ENCODE assay signal across 29 mouse cellular contexts in genomic region chrX:53168623-53169022, GRCm38 (mm10).
DNase-seq lines count a peak whose midpoint lies in the region; ATAC-seq and TF ChIP-seq lines count a peak whose summit lies in the region.
"Had no signal": no experiment of that assay in that cellular context is flagged by ENCODE, and none has a peak within 500 bp of the region (broad histone marks: within the 10 kb centered on the region; RNA-seq: fewer than 3 reads in every experiment).

No protein-coding gene starts in this region.

- H3K9me3 ChIP-seq in heart, embryonic 15.5 days (replicated peaks), result no peaks in the 10 kb centered on the region
- no peaks in the 10 kb centered on the region for H3K9me3 ChIP-seq in stomach, postnatal 0 days (ENCODE audit: control insufficient read depth, low read length)
- H3K9me3 ChIP-seq in forebrain, embryonic 14.5 days (replicated peaks; ENCODE audit: control insufficient read depth, low read length), result no peaks in the 10 kb centered on the region
- H3K9me3 ChIP-seq: embryonic facial prominence, embryonic 13.5 days; forebrain, embryonic 10.5 days; heart, embryonic 10.5 days; hindbrain, embryonic 12.5 days; intestine, embryonic 15.5 days; liver, embryonic 12.5 days; midbrain, embryonic 15.5 days had no signal

- no peak for DNase-seq in heart, postnatal 36 days
- peak; percentile 79 for DNase-seq in 416B (ENCODE audit: low read depth)
- no peak for DNase-seq in stomach, postnatal 0 days (ENCODE audit: low spot score)
- no peak for DNase-seq in forebrain, embryonic 14.5 days (ENCODE audit: low spot score)
- DNase-seq: adrenal gland, postnatal 14 days; cerebellum, adult 11 months; cerebellum, adult 9-10 months; gastrocnemius, adult 2 months; heart, postnatal 14 days; kidney, adult 8-10 months; kidney, postnatal 4 days; layer of hippocampus, postnatal 36 days; left cerebral cortex, postnatal 4 days; liver, postnatal 0 days; right cerebral cortex, adult 18-20 months had no signal

- no peaks in the 10 kb centered on the region for H3K36me3 ChIP-seq in heart, embryonic 15.5 days
- H3K36me3 ChIP-seq in stomach, postnatal 0 days (ENCODE audit: control insufficient read depth, insufficient read depth, low read length), result no peaks in the 10 kb centered on the region
- H3K36me3 ChIP-seq in forebrain, embryonic 14.5 days (ENCODE audit: control insufficient read depth, insufficient read depth, low read length), result no peaks in the 10 kb centered on the region
- H3K36me3 ChIP-seq: embryonic facial prominence, embryonic 13.5 days; forebrain, embryonic 10.5 days; heart, embryonic 10.5 days; hindbrain, embryonic 12.5 days; intestine, embryonic 15.5 days; liver, embryonic 12.5 days; midbrain, embryonic 15.5 days had no signal

- H3K4me2 ChIP-seq in heart, embryonic 15.5 days, result no peak overlapping the region
- no peak overlapping the region for H3K4me2 ChIP-seq in stomach, postnatal 0 days (replicated peaks; ENCODE audit: low read depth)
- H3K4me2 ChIP-seq in forebrain, embryonic 14.5 days (ENCODE audit: low read length), result no peak overlapping the region
- H3K4me2 ChIP-seq: embryonic facial prominence, embryonic 13.5 days; hindbrain, embryonic 12.5 days; intestine, embryonic 15.5 days; liver, embryonic 12.5 days; midbrain, embryonic 15.5 days had no signal

- no peak overlapping the region for H3K4me3 ChIP-seq in heart, embryonic 15.5 days
- H3K4me3 ChIP-seq in stomach, postnatal 0 days (ENCODE audit: low read depth, low read length), result no peak overlapping the region
- H3K4me3 ChIP-seq in forebrain, embryonic 14.5 days (ENCODE audit: low read depth, low read length), result no peak overlapping the region
- H3K4me3 ChIP-seq: embryonic facial prominence, embryonic 13.5 days; forebrain, embryonic 10.5 days; gastrocnemius, adult 2 months; heart, embryonic 10.5 days; hindbrain, embryonic 12.5 days; intestine, embryonic 15.5 days; liver, embryonic 12.5 days; midbrain, embryonic 15.5 days had no signal

- TF ChIP-seq CTCF in stomach, postnatal 0 days (IDR thresholded peaks at IDR 0.05; ENCODE audit: low read depth), result no peak

- H3K4me1 ChIP-seq in heart, embryonic 15.5 days (replicated peaks), result peaks cover 18% of the 10 kb centered on the region
- no peaks in the 10 kb centered on the region for H3K4me1 ChIP-seq in stomach, postnatal 0 days (replicated peaks; ENCODE audit: control insufficient read depth, insufficient read depth)
- H3K4me1 ChIP-seq in forebrain, embryonic 14.5 days (ENCODE audit: control insufficient read depth, insufficient read depth, low read length), result no peaks in the 10 kb centered on the region
- H3K4me1 ChIP-seq: embryonic facial prominence, embryonic 13.5 days; hindbrain, embryonic 12.5 days; intestine, embryonic 15.5 days; liver, embryonic 12.5 days; midbrain, embryonic 15.5 days had no signal

- H3K9ac ChIP-seq in heart, embryonic 15.5 days, result no peak overlapping the region
- no peak overlapping the region for H3K9ac ChIP-seq in stomach, postnatal 0 days (ENCODE audit: low read length)
- no peak overlapping the region for H3K9ac ChIP-seq in forebrain, embryonic 14.5 days (ENCODE audit: low read length)
- H3K9ac ChIP-seq: embryonic facial prominence, embryonic 13.5 days; hindbrain, embryonic 12.5 days; intestine, embryonic 15.5 days; liver, embryonic 12.5 days; liver, postnatal 0 days; midbrain, embryonic 15.5 days had no signal

- intact Hi-C loops in heart, postnatal 36 days (cut with DNase I), result loop anchor here (5.0 kb wide), 1 partner anchor 51 kb away; no protein-coding TSS in a partner anchor

- TF ChIP-seq EP300 in stomach, postnatal 0 days (optimal IDR thresholded peaks at IDR 0.05), result no peak

- no peaks in the 10 kb centered on the region for H3K27me3 ChIP-seq in heart, embryonic 15.5 days
- H3K27me3 ChIP-seq in stomach, postnatal 0 days (ENCODE audit: control insufficient read depth, insufficient read depth, low read length), result no peaks in the 10 kb centered on the region
- H3K27me3 ChIP-seq in forebrain, embryonic 14.5 days (replicated peaks; ENCODE audit: control insufficient read depth, insufficient read depth, low read length), result no peaks in the 10 kb centered on the region
- H3K27me3 ChIP-seq: embryonic facial prominence, embryonic 13.5 days; hindbrain, embryonic 12.5 days; intestine, embryonic 15.5 days; liver, embryonic 12.5 days; midbrain, embryonic 15.5 days had no signal

- ATAC-seq in heart, embryonic 15.5 days (replicated peaks; ENCODE audit: insufficient number of reproducible peaks, insufficient read depth, low FRiP score, low read depth), result no peak
- peak; percentile 95 for ATAC-seq in granulocyte monocyte progenitor cell, adult 5-6 weeks (replicated peaks; ENCODE audit: poor library complexity, severe bottlenecking)
- peak; percentile 59; the same call in 1 of the 2 replicates for ATAC-seq in stomach, postnatal 0 days (ENCODE audit: low FRiP score, low TSS enrichment)
- ATAC-seq in forebrain, embryonic 14.5 days, result no peak
- ATAC-seq in activated CD4-positive, CD25-positive, alpha-beta regulatory T cell, adult 4 months, result no peak
- ATAC-seq: forebrain, embryonic 16.5 days; hindbrain, postnatal 0 days; intestine, embryonic 15.5 days; liver, embryonic 12.5 days; liver, postnatal 0 days; midbrain, embryonic 15.5 days had no signal

- WGBS in heart, embryonic 15.5 days, result 58% methylated on average over 2 of the region's 2 CpGs
- 65% methylated on average over 2 of the region's 2 CpGs for WGBS in stomach, postnatal 0 days
- 76% methylated on average over 2 of the region's 2 CpGs for WGBS in forebrain, embryonic 14.5 days

- H3K27ac ChIP-seq in heart, embryonic 15.5 days, result peak overlapping the region; percentile 12; the same call in 1 of the 2 replicates
- no peak overlapping the region for H3K27ac ChIP-seq in stomach, postnatal 0 days (replicated peaks)
- H3K27ac ChIP-seq in forebrain, embryonic 14.5 days (ENCODE audit: low read depth, low read length), result no peak overlapping the region
- H3K27ac ChIP-seq: embryonic facial prominence, embryonic 13.5 days; forebrain, embryonic 10.5 days; gastrocnemius, adult 2 months; hindbrain, embryonic 12.5 days; hindbrain, postnatal 0 days; intestine, embryonic 15.5 days; kidney, postnatal 0 days; liver, embryonic 12.5 days; macrophage; midbrain, embryonic 15.5 days had no signal

Comparison
In these comparisons a context has a peak if more than half of its experiments do, and no peak if none do; other contexts are left out.
1. ATAC-seq: peak in granulocyte monocyte progenitor cell, adult 5-6 weeks (single experiment) and stomach, postnatal 0 days (single experiment); none in heart, embryonic 15.5 days (single experiment), forebrain, embryonic 14.5 days (single experiment) and activated CD4-positive, CD25-positive, alpha-beta regulatory T cell, adult 4 months (single experiment).